Mouse (Mus musculus): ENCODE measurements around the gene Kctd20. TPM values are rescaled to one million over a fixed set of nuclear protein-coding genes. Genes with fewer than 3 reads are reported as not detected.

The Kctd20 gene
- polyA plus RNA-seq, 1 experiment: 111 TPM

GRCm38 (mm10) chr17:28947011-28947939 is 4.5 kb upstream of the Kctd20 start:
- no peak for TF ChIP-seq GATA1 (IDR thresholded peaks at IDR 0.05; ENCODE audit: low read length)

- TF ChIP-seq GATA1 (IDR thresholded peaks at IDR 0.05; ENCODE audit: low read length): no peak
Observed at GRCm38 (mm10) chr17:28948661-28949060, 3.1 kb upstream of the Kctd20 start.

GRCm38 (mm10) chr17:28950751-28951150 is 999 bp upstream of the Kctd20 start:
- no peak for TF ChIP-seq GATA1 (IDR thresholded peaks at IDR 0.05; ENCODE audit: low read length)

GRCm38 (mm10) chr17:28953251-28953650 is 1.5 kb downstream of the Kctd20 start:
- TF ChIP-seq GATA1 (IDR thresholded peaks at IDR 0.05; ENCODE audit: low read length): no peak

GRCm38 (mm10) chr17:28954416-28954815 is 2.7 kb downstream of the Kctd20 start:
- no peak for TF ChIP-seq GATA1 (IDR thresholded peaks at IDR 0.05; ENCODE audit: low read length)

- no peak for TF ChIP-seq GATA1 (IDR thresholded peaks at IDR 0.05; ENCODE audit: low read length)
Observed at GRCm38 (mm10) chr17:28960597-28960996, 8.8 kb downstream of the Kctd20 start.

- no peak for TF ChIP-seq GATA1 (IDR thresholded peaks at IDR 0.05; ENCODE audit: low read length)
Observed at GRCm38 (mm10) chr17:28961596-28961995, 9.8 kb downstream of the Kctd20 start.

- no peak for TF ChIP-seq GATA1 (IDR thresholded peaks at IDR 0.05; ENCODE audit: low read length)
Observed at GRCm38 (mm10) chr17:28967021-28967610, 15.4 kb downstream of the Kctd20 start.

- TF ChIP-seq GATA1 (IDR thresholded peaks at IDR 0.05; ENCODE audit: low read length): no peak
Observed at GRCm38 (mm10) chr17:28970122-28970521, 18.4 kb downstream of the Kctd20 start.

- TF ChIP-seq GATA1 (IDR thresholded peaks at IDR 0.05; ENCODE audit: low read length): no peak
Observed at GRCm38 (mm10) chr17:28979091-28979490, 27.3 kb downstream of the Kctd20 start.

GRCm38 (mm10) chr17:28981081-28981480 is 29.3 kb downstream of the Kctd20 start:
- TF ChIP-seq GATA1 (IDR thresholded peaks at IDR 0.05; ENCODE audit: low read length): no peak

- TF ChIP-seq GATA1 (IDR thresholded peaks at IDR 0.05; ENCODE audit: low read length): no peak
Observed at GRCm38 (mm10) chr17:28982591-28982990, 30.8 kb downstream of the Kctd20 start.

GRCm38 (mm10) chr17:28984724-28985420 is 33.1 kb downstream of the Kctd20 start:
- TF ChIP-seq GATA1 (IDR thresholded peaks at IDR 0.05; ENCODE audit: low read length): no peak

GRCm38 (mm10) chr17:28986833-28987232 is 35.1 kb downstream of the Kctd20 start:
- no peak for TF ChIP-seq GATA1 (IDR thresholded peaks at IDR 0.05; ENCODE audit: low read length)

GRCm38 (mm10) chr17:28987713-28988112 is 36.0 kb downstream of the Kctd20 start:
- no peak for TF ChIP-seq GATA1 (IDR thresholded peaks at IDR 0.05; ENCODE audit: low read length)

GRCm38 (mm10) chr17:28988291-28988690 is 36.5 kb downstream of the Kctd20 start:
- no peak for TF ChIP-seq GATA1 (IDR thresholded peaks at IDR 0.05; ENCODE audit: low read length)

Data from G1E-ER4 (cell line).